Mouse (Mus musculus): ENCODE measurements at regions not wholly inside any gene's neighbourhood (a gene's known extent, or its start where the extent isn't known, plus 50 kb on each side); places are given as distances from the start of the nearest gene placed in this dataset.
A peak's percentile ranks its signal among the peaks of the same experiment; 100 is the strongest.

DNA sequence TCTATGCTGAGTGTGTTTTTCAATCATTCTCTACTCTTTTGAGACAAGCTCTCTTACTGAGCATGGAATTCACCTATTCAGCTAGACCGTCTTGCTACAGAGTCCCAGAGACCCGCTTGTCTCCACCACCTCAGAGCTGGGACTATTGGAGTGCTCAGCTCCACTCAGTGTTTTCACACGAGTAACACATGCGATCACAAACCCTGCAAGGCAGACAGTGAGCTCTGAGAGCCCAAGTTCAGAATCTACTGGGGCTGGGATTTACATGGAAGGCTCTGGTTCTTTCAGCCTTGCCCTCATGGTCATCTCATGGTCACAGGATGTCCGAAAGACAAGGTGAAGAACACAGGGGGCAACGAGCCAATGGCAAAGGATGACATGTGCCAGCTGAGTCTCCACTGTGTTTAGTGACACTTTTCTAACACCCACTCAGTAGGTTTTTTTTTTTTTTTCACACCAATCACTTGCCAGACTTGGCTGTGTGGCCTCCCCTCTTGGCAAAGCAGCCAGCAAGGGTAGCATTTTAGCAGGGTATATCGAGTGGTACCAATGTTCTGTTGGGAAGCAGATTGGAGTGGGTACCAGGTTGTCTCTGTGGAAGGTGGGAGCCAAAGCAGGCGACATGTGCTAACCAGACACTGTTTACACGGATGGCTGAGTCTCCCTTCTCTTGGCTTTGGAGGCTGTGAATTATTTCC, 51.2 kb upstream of the Gtsf1l start:
- DNase-seq (ENCODE audit: low read depth, low spot score): no peak

DNA sequence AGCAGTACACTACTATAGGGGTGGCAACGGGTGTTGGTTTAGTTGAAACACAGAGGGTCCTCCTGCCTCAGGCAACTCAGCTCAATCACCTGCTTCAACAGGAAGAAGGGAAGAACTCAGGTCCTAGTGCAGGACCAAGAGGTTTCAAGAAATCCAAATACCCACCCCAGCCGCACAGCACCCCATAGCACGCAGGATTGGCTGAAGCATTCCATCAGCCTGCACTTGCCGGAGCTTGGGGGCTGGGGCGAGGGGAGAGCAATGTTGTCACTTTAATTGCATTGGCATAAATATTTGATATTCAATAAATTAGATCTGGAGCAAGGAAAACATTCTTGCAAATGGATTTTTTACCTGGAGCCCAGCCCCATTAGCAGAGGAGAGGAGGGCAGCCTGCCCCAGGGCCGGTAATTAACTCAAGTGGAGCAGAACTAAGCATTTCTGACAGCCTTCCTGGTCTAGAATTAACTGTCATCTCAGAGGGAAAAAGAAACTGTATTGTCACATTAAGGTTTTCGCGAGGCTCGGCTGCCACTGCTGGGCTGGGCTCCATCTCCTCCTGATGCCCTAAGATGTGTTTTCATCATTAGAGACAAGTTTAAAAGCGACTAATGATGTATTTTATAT, 55.2 kb upstream of the Gtsf1l start:
- no peak for DNase-seq (ENCODE audit: low read depth, low spot score)

DNA sequence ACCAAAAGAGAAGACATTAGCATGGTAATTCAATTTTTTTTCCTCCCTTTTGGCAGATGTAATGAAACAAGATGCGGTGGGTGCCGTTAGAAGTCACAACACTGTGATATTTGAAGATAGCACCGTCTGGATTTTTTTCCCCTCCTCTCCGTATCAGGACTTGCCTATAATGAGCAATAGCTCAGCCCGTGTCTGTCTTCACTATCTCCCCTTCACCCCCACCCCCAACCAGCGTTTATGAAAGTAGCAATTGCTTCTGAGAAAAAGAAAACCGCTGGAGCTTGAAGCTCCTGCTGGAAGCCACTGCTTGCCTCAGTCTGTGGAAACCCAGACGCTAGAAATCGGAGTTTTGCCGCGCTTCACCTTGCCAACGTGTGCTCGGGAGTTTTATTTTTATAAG, 55.8 kb upstream of the Gtsf1l start:
- DNase-seq (ENCODE audit: low read depth, low spot score): no peak

DNA sequence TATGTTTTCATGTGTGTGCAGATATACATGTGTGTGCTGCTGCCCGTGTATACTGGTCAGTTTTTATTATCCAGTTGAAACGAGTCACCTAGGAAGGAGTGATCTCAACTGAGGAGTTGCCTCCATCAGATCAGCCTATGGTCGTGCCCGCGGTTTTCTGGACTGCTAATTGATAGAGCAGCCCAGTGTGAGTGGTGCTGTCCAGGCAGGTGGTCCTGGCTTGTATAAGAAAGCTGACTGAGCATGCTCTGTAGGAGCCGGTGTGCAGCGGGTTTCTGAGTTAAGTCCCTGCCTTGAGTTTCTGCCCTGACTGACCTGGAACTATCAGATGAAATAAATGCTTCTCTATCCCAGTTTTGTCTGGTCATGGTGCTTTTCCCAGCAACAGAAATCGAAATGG, 56.9 kb upstream of the Tox2 start:
- peak; percentile 28 for DNase-seq (ENCODE audit: low read depth, low spot score)

DNA sequence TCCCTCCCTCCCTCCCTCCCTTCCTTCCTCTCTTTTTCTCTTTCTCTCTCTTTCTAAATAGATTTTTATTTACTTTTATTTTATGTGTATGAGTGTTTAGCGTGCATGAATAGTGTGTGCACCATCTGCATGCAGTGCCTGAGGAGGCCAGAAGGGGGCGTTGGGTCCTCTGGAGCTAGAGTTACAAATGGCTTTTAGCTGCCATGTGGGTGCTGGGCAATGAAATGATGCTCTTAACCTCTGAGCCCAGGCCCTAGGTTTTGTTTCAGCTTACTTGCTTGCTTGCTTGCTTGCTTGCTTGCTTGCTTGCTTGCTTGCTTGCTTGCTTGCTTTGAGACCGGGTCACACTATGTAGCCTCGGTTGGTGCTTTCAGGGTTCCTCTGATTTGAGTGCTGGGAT, 56.4 kb upstream of the Tox2 start:
- DNase-seq (ENCODE audit: low read depth, low spot score): peak; percentile 44

DNA sequence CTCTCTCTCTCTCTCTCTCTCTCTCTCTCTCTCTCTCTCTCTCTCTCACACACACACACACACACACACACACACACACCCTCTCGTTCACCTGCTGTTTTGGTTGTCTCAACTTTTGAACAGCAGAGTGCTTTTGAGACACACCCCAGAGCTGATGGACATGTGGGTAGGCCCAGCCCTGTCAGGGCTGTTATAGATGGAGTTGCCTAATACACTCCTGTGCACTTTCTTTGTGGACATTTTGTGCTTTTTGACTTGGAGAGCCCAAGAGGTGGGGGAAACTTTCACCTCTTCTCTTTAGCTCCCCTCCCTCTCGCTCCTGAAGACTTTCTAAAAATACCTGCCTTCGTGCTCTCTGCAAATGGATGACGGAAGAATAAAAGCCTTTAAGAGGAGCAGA, 55.5 kb upstream of the Tox2 start:
- no peak for DNase-seq (ENCODE audit: low read depth, low spot score)

DNA sequence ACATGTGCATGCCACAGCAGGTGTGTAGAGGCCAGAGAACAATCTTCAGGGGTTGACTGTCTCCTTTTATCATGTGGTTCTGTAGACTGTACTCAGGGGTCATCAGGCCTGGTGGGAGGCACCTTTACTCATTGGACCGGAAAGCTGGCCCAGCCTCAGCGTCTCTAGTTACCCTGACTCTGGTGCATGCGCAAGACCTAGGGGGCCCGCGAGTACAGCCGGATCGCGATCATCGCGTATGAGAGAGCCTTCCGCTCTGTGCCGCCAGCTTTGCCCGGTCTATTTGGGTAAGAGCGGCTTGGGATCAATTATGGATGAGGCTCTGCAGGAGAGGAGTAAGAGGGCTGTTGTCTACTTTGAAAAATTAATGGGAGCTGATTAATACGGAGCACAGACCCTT, 51.9 kb upstream of the Tox2 start:
- peak; percentile 11 for DNase-seq (ENCODE audit: low read depth, low spot score)

DNA sequence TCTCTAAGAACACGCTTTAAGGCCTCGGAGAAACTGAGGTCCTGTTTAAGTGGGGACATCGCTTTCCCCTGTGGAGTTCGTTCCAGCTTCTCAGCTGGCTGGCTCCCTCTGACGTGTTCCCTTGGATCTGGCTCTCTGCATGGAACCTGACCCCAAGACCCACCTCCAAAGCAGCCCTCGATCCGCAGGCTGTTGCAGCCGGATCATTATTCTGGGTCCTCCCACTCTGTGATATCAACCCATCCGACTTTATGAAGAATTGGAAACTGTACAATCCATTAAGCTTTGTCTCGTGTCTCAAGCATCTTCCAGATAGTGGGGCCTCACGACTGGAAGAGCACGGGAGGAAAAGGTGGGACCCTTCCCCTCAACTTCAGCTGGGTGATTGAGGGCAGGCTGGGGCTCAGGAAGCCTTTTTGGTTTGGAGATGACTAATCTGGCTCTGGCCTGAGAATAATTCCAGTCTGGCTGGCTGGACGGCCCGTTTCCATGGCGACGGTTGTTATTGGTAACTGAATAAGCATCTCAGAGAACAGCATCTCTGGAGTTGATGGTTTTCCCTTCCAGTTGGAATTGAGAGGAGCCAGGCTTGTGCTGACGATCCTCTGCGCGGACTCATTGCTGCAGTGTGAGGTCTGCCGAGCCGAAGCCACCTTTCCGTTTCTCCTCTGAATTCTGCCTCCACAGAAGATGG, 50.4 kb upstream of the Tox2 start:
- peak; percentile 13 for DNase-seq (ENCODE audit: low read depth, low spot score)

Data from ES-CJ7 (cell line).